Mouse (Mus musculus): ENCODE measurements around the gene Nit2. TPM values are rescaled to one million over a fixed set of nuclear protein-coding genes. Genes with fewer than 3 reads are reported as not detected.

Nit2 gene
- total and polyA plus RNA-seq, 3 experiments = 59.4 to 93.3 (median 71.8) TPM

- DNase-seq (ENCODE audit: extremely low read depth) = peak; percentile 64
- no peaks in the 10 kb centered on the region for H3K9me3 ChIP-seq (replicated peaks; ENCODE audit: low read length)
- in situ Hi-C loops (cut with MboI; ENCODE audit: low pct_ligation_motif_present, low pct_unique_long_range_greater_than_20kb, low sequenced_read_pairs) = no loop called here
These were observed 11.2 kb downstream of the Nit2 start for GRCm38 (mm10) chr16:57155899-57156298.

GRCm38 (mm10) chr16:57151437-57151836, 15.7 kb downstream of the Nit2 start:
- Histone ChIP-seq H3K27ac (ENCODE audit: insufficient read depth, low read depth) (no peak overlapping the region), H3K79me2 (replicated peaks; ENCODE audit: control insufficient read depth, extremely low read depth, insufficient read depth, poor library complexity, severe bottlenecking) (no peaks in the 10 kb centered on the region; the same call in 1 of the 2 replicates), H3K4me2 (ENCODE audit: insufficient read depth, low read depth, poor library complexity, severe bottlenecking) (no peak overlapping the region), H3K27me3 (replicated peaks) (no peaks in the 10 kb centered on the region), H3K36me3 (replicated peaks in 1 of 2; ENCODE audit: control insufficient read depth in 1 of 2, insufficient read depth in 1 of 2, low read length in 1 of 2) (peaks cover 51 to 94% of the 10 kb centered on the region in 2 experiments), H3K9ac (ENCODE audit: insufficient read depth, low read depth) (no peak overlapping the region), H3K9me3 (replicated peaks; ENCODE audit: low read length) (no peaks in the 10 kb centered on the region), H3K4me3 (replicated peaks in 1 of 3; ENCODE audit: low read depth in 2 of 3, low read length in 2 of 3, poor library complexity in 1 of 3) (no peak overlapping the region), H3K4me1 (ENCODE audit: control insufficient read depth in 1 of 2, insufficient read depth in 2 of 2) (peaks cover 0 to 22% of the 10 kb centered on the region in 2 experiments; a peak in 2 of 4 replicates)
- no peak for TF ChIP-seq TCF12 (IDR thresholded peaks at IDR 0.05; ENCODE audit: low read depth, low read length)
- TF ChIP-seq CHD2 (IDR thresholded peaks at IDR 0.05; ENCODE audit: low read length) = no peak
- dilution Hi-C loops (cut with MboI; ENCODE audit: extremely low pct_ligation_motif_present, extremely low pct_unique_long_range_greater_than_20kb, low sequenced_read_pairs) (no loop called here), in situ Hi-C loops (cut with MboI; ENCODE audit: low pct_ligation_motif_present, low pct_unique_long_range_greater_than_20kb, low sequenced_read_pairs) (no loop called here)
- no peak for DNase-seq (ENCODE audit: extremely low read depth)

More at GRCm38 (mm10) chr16:57155899-57156298, 11.2 kb downstream of the Nit2 start:
- Histone ChIP-seq H3K9ac (ENCODE audit: insufficient read depth, low read depth) (no peak overlapping the region), H3K79me2 (replicated peaks; ENCODE audit: control insufficient read depth, extremely low read depth, insufficient read depth, poor library complexity, severe bottlenecking) (no peaks in the 10 kb centered on the region), H3K4me3 (replicated peaks in 1 of 3; ENCODE audit: low read depth in 2 of 3, low read length in 2 of 3, poor library complexity in 1 of 3) (no peak overlapping the region), H3K36me3 (replicated peaks in 1 of 2; ENCODE audit: control insufficient read depth in 1 of 2, insufficient read depth in 1 of 2, low read length in 1 of 2) (peaks cover 62 to 96% of the 10 kb centered on the region in 2 experiments), H3K27me3 (replicated peaks) (no peaks in the 10 kb centered on the region), H3K4me2 (ENCODE audit: insufficient read depth, low read depth, poor library complexity, severe bottlenecking) (no peak overlapping the region), H3K27ac (ENCODE audit: insufficient read depth, low read depth) (no peak overlapping the region), H3K4me1 (ENCODE audit: control insufficient read depth in 1 of 2, insufficient read depth in 2 of 2) (peaks cover 0 to 22% of the 10 kb centered on the region in 2 experiments; a peak in 2 of 4 replicates)
- TF ChIP-seq EP300 (IDR thresholded peaks at IDR 0.05; ENCODE audit: low read length) = peak; percentile 44; the same call in 1 of the 2 replicates
- peak; percentile 69; the same call in 1 of the 2 replicates for TF ChIP-seq POLR2AphosphoS2 (IDR thresholded peaks at IDR 0.05; ENCODE audit: low read depth, low read length)
- TF ChIP-seq JUN (IDR thresholded peaks at IDR 0.05; ENCODE audit: insufficient read depth, low read depth, low read length) = no peak
- no peak for TF ChIP-seq TBP (conservative IDR thresholded peaks at IDR 0.05; ENCODE audit: low read depth, low read length)
- TF ChIP-seq ETS1 (conservative IDR thresholded peaks at IDR 0.05; ENCODE audit: low read depth, low read length) = peak; percentile 61; the same call in 1 of the 2 replicates
- no peak for TF ChIP-seq ZMIZ1 (IDR thresholded peaks at IDR 0.05; ENCODE audit: low read depth, low read length)
- no peak for TF ChIP-seq IRF4 (IDR thresholded peaks at IDR 0.05; ENCODE audit: low read depth, low read length)
- peak; percentile 84 for TF ChIP-seq MEF2A (IDR thresholded peaks at IDR 0.05; ENCODE audit: borderline replicate concordance, low read depth, low read length)
- dilution Hi-C loops (cut with MboI; ENCODE audit: extremely low pct_ligation_motif_present, extremely low pct_unique_long_range_greater_than_20kb, low sequenced_read_pairs) = no loop called here

GRCm38 (mm10) chr16:57144741-57145140, 22.4 kb downstream of the Nit2 start:
- peaks cover 48 to 86% of the 10 kb centered on the region in 2 experiments for H3K36me3 ChIP-seq (replicated peaks in 1 of 2; ENCODE audit: control insufficient read depth in 1 of 2, insufficient read depth in 1 of 2, low read length in 1 of 2)
- H3K27ac ChIP-seq (ENCODE audit: insufficient read depth, low read depth) = no peak overlapping the region
- DNase-seq (ENCODE audit: extremely low read depth) = no peak
- no peak overlapping the region for H3K9ac ChIP-seq (ENCODE audit: insufficient read depth, low read depth)
- no peaks in the 10 kb centered on the region; the same call in 1 of the 2 replicates for H3K79me2 ChIP-seq (replicated peaks; ENCODE audit: control insufficient read depth, extremely low read depth, insufficient read depth, poor library complexity, severe bottlenecking)
- TF ChIP-seq JUND (conservative IDR thresholded peaks at IDR 0.05; ENCODE audit: low read depth, low read length) (no peak), ZNF384 (IDR thresholded peaks at IDR 0.05; ENCODE audit: low read depth, low read length) (no peak), POLR2AphosphoS2 (IDR thresholded peaks at IDR 0.05; ENCODE audit: low read depth, low read length) (no peak), MXI1 (IDR thresholded peaks at IDR 0.05; ENCODE audit: low read depth, low read length) (no peak), RCOR1 (conservative IDR thresholded peaks at IDR 0.05; ENCODE audit: low read depth, low read length) (no peak), ZC3H11A (IDR thresholded peaks at IDR 0.05; ENCODE audit: low read depth, low read length) (no peak), BHLHE40 (IDR thresholded peaks at IDR 0.05; ENCODE audit: low read depth, low read length) (no peak), MAX (IDR thresholded peaks at IDR 0.05; ENCODE audit: low read length) (no peak)
- in situ Hi-C loops (cut with MboI; ENCODE audit: low pct_ligation_motif_present, low pct_unique_long_range_greater_than_20kb, low sequenced_read_pairs) (no loop called here), dilution Hi-C loops (cut with MboI; ENCODE audit: extremely low pct_ligation_motif_present, extremely low pct_unique_long_range_greater_than_20kb, low sequenced_read_pairs) (no loop called here)
- no peak overlapping the region for H3K4me3 ChIP-seq (replicated peaks in 1 of 3; ENCODE audit: low read depth in 2 of 3, low read length in 2 of 3, poor library complexity in 1 of 3)
- no peak overlapping the region for H3K4me2 ChIP-seq (ENCODE audit: insufficient read depth, low read depth, poor library complexity, severe bottlenecking)
- H3K9me3 ChIP-seq (replicated peaks; ENCODE audit: low read length) = no peaks in the 10 kb centered on the region
- H3K4me1 ChIP-seq (ENCODE audit: control insufficient read depth in 1 of 2, insufficient read depth in 2 of 2) = no peaks in the 10 kb centered on the region
- no peaks in the 10 kb centered on the region for H3K27me3 ChIP-seq (replicated peaks)

Data from CH12.LX (cell line).